Mouse (Mus musculus) liver, embryonic 13.5 days (tissue): Measurements from ENCODE around the gene Inha. TPM values are rescaled to one million over a fixed set of nuclear protein-coding genes. Genes with fewer than 3 reads are reported as not detected.

Source experiments
- polyA plus RNA-seq: library from polyadenylated mRNA; unstranded; fragments of >200 nt; fragmentation: Nextera tagmentation; extraction: Ambion mirVana; gene quantifications from 2 replicates; pipeline ENCODE4 v1.2.1, GENCODE M21; 2015

Gene Inha
- polyA plus RNA-seq, 1 experiment from 2014 or later: 0.51 TPM

Other genes with a start within 250 kb of the Inha start
- 0.17 and 0.24 TPM in 2 replicates for gene Ptprn, start 242.6 kb upstream of the Inha start, polyA plus RNA-seq
- not detected in 2 replicates for gene Resp18, start 228.7 kb upstream of the Inha start, polyA plus RNA-seq
- gene Dnpep, start 189.1 kb upstream of the Inha start, polyA plus RNA-seq: 53.1 and 58.0 TPM in 2 replicates
- 5.0 and 5.1 TPM in 2 replicates for gene Des, start 146.7 kb upstream of the Inha start, polyA plus RNA-seq
- 10.3 and 10.7 TPM in 2 replicates for gene Speg, start 131.8 kb upstream of the Inha start, polyA plus RNA-seq
- 37.1 and 41.7 TPM in 2 replicates for gene Gmppa, start 71.1 kb upstream of the Inha start, polyA plus RNA-seq
- gene Asic4, start 56.6 kb upstream of the Inha start, polyA plus RNA-seq: 0.14 and 0.25 TPM in 2 replicates
- 5.6 and 5.7 TPM in 2 replicates for gene Chpf, start 27.8 kb upstream of the Inha start, polyA plus RNA-seq
- 0.08 and 0.10 TPM in 2 replicates for gene Tmem198, start 27.5 kb upstream of the Inha start, polyA plus RNA-seq
- gene Obsl1, start 625 bp upstream of the Inha start, polyA plus RNA-seq: 7.4 and 9.0 TPM in 2 replicates
- gene Stk11ip, start 14.5 kb downstream of the Inha start, polyA plus RNA-seq: 5.5 and 6.2 TPM in 2 replicates
- 0.96 and 1.2 TPM in 2 replicates for gene Slc4a3, start 39.2 kb downstream of the Inha start, polyA plus RNA-seq